Mouse (Mus musculus): ENCODE measurements around the gene Fbxw10. TPM values are rescaled to one million over a fixed set of nuclear protein-coding genes. Genes with fewer than 3 reads are reported as not detected.

Gene Fbxw10
- total and polyA plus RNA-seq, 3 experiments, result not detected

- TF ChIP-seq TAL1 (IDR thresholded peaks at IDR 0.05; ENCODE audit: low read length) (no peak), CTCF (IDR thresholded peaks at IDR 0.05 in 2 of 3, conservative IDR thresholded peaks at IDR 0.05 in 1 of 3; ENCODE audit: control insufficient read depth in 1 of 3, insufficient read depth in 1 of 3, low read depth in 2 of 3, low read length in 3 of 3, poor library complexity in 1 of 3, severe bottlenecking in 1 of 3) (no peak), ELF1 (IDR thresholded peaks at IDR 0.05; ENCODE audit: low read depth, low read length) (no peak), BHLHE40 (IDR thresholded peaks at IDR 0.05; ENCODE audit: borderline replicate concordance, low read depth, low read length) (no peak), ZMIZ1 (IDR thresholded peaks at IDR 0.05; ENCODE audit: low read depth, low read length) (no peak), GATA1 (IDR thresholded peaks at IDR 0.05; ENCODE audit: low read depth, low read length) (no peak), NRF1 (IDR thresholded peaks at IDR 0.05; ENCODE audit: insufficient read depth, low read depth, low read length, poor library complexity, severe bottlenecking) (no peak), POLR2AphosphoS5 (IDR thresholded peaks at IDR 0.05; ENCODE audit: borderline replicate concordance, low read depth, low read length) (no peak)
- Histone ChIP-seq H3K9ac (ENCODE audit: control insufficient read depth, low read depth, low read length, poor library complexity, severe bottlenecking) (no peak overlapping the region), H3K79me2 (ENCODE audit: control insufficient read depth, insufficient read depth, low read length, poor library complexity) (no peaks in the 10 kb centered on the region), H3K4me3 (ENCODE audit: control insufficient read depth in 1 of 2, insufficient read depth in 1 of 2, low read depth in 2 of 2, low read length in 2 of 2) (no peak overlapping the region), H3K27ac (ENCODE audit: control insufficient read depth, low read depth, low read length) (no peak overlapping the region), H3K4me1 (ENCODE audit: control insufficient read depth in 1 of 2, insufficient read depth in 2 of 2, low read length in 2 of 2) (no peaks in the 10 kb centered on the region; a peak in 1 of 4 replicates), H3K9me3 (replicated peaks; ENCODE audit: insufficient read depth, low read length) (no peaks in the 10 kb centered on the region), H3K36me3 (ENCODE audit: control insufficient read depth in 1 of 2, insufficient read depth in 2 of 2, low read length in 2 of 2) (no peaks in the 10 kb centered on the region), H3K27me3 (ENCODE audit: control insufficient read depth in 1 of 2, insufficient read depth in 2 of 2, low read length in 2 of 2) (peaks cover 0 to 2% of the 10 kb centered on the region in 2 experiments; a peak in 1 of 4 replicates)
- DNase-seq (ENCODE audit: low read depth, low spot score), result no peak
Measured at GRCm38 (mm10) chr11:62919946-62920742, 73.3 kb downstream of the Fbxw10 start.

GRCm38 (mm10) chr11:62920743-62921050, 73.8 kb downstream of the Fbxw10 start:
- H3K4me1 ChIP-seq (ENCODE audit: control insufficient read depth in 1 of 2, insufficient read depth in 2 of 2, low read length in 2 of 2), result no peaks in the 10 kb centered on the region; a peak in 1 of 4 replicates
- TF ChIP-seq MAX (IDR thresholded peaks at IDR 0.05; ENCODE audit: low read length) (no peak), JUND (IDR thresholded peaks at IDR 0.05; ENCODE audit: low read depth, low read length) (no peak), TAL1 (IDR thresholded peaks at IDR 0.05; ENCODE audit: low read length) (no peak), ZNF384 (IDR thresholded peaks at IDR 0.05; ENCODE audit: low read depth, low read length) (no peak), POLR2AphosphoS5 (IDR thresholded peaks at IDR 0.05; ENCODE audit: borderline replicate concordance, low read depth, low read length) (no peak), MYC (IDR thresholded peaks at IDR 0.05; ENCODE audit: low read depth, low read length) (no peak), NRF1 (IDR thresholded peaks at IDR 0.05; ENCODE audit: insufficient read depth, low read depth, low read length, poor library complexity, severe bottlenecking) (no peak), TBP (IDR thresholded peaks at IDR 0.05; ENCODE audit: low read depth, low read length) (no peak), CTCF (IDR thresholded peaks at IDR 0.05 in 2 of 3, conservative IDR thresholded peaks at IDR 0.05 in 1 of 3; ENCODE audit: control insufficient read depth in 1 of 3, insufficient read depth in 1 of 3, low read depth in 2 of 3, low read length in 3 of 3, poor library complexity in 1 of 3, severe bottlenecking in 1 of 3) (no peak), POLR2A (IDR thresholded peaks at IDR 0.05; ENCODE audit: control insufficient read depth in 1 of 2, insufficient read depth in 1 of 2, low read depth in 1 of 2, low read length in 2 of 2, poor library complexity in 1 of 2) (no peak), MYB (IDR thresholded peaks at IDR 0.05; ENCODE audit: low read depth, low read length) (no peak), MAZ (IDR thresholded peaks at IDR 0.05; ENCODE audit: low read depth, low read length) (no peak), TCF12 (IDR thresholded peaks at IDR 0.05; ENCODE audit: low read depth, low read length) (no peak), GATA1 (IDR thresholded peaks at IDR 0.05; ENCODE audit: low read depth, low read length) (no peak)

More at GRCm38 (mm10) chr11:62920743-62921050, 73.8 kb downstream of the Fbxw10 start:
- DNase-seq (ENCODE audit: low read depth, low spot score), result no peak
- no peak overlapping the region for H3K4me3 ChIP-seq (ENCODE audit: control insufficient read depth in 1 of 2, insufficient read depth in 1 of 2, low read depth in 2 of 2, low read length in 2 of 2)
- H3K27me3 ChIP-seq (ENCODE audit: control insufficient read depth in 1 of 2, insufficient read depth in 2 of 2, low read length in 2 of 2), result peaks cover 0 to 2% of the 10 kb centered on the region in 2 experiments; a peak in 1 of 4 replicates
- no peak overlapping the region for H3K27ac ChIP-seq (ENCODE audit: control insufficient read depth, low read depth, low read length)
- H3K36me3 ChIP-seq (ENCODE audit: control insufficient read depth in 1 of 2, insufficient read depth in 2 of 2, low read length in 2 of 2), result no peaks in the 10 kb centered on the region
- no peak overlapping the region for H3K9ac ChIP-seq (ENCODE audit: control insufficient read depth, low read depth, low read length, poor library complexity, severe bottlenecking)
- H3K79me2 ChIP-seq (ENCODE audit: control insufficient read depth, insufficient read depth, low read length, poor library complexity), result no peaks in the 10 kb centered on the region
- H3K9me3 ChIP-seq (replicated peaks; ENCODE audit: insufficient read depth, low read length), result no peaks in the 10 kb centered on the region

All from MEL (cell line).